Mouse (Mus musculus): ENCODE results near the gene Cd47.

DNA sequence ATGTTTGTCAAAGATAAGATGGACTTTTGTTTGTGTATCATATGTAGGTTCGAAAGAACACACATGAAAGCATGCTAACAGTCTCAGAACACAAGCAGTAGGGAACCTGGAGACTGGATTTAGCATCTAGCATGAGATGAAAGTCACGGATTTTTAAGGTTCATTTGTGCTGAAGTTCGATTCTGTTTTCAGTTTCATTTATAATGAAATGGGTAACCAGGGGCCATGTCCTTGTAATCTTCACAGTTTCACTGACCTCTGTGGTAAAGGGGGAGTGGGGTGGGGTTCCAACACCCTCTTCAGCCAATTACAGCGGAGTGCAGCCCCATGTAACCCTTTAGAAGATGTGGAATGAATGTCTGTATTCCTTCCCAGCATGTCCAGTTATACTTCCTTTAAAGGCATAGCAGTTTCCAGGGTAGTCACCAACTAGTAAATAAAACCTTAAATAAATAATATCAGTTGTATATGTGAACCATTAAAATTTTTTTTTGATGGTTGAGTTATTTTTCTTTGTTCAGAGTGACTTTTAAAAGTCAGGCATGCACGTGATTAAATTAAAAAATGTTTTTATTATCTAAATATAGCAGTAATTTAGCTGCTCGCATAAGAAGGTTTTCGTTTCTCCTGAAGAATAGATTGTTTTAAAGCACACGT lies 57.3 kb downstream of the Cd47 start:
- TF ChIP-seq CTCF (IDR thresholded peaks at IDR 0.05; ENCODE audit: extremely low read depth, insufficient read depth, insufficient read length, insufficient replicate concordance) (no peak), POLR2A (IDR thresholded peaks at IDR 0.05; ENCODE audit: low read depth, low read length) (no peak)
